ENCODE assay signal across 17 mouse cellular contexts in genomic region chr11:84368902-84369301, GRCm38 (mm10).
"Had no signal": no experiment of that assay in that cellular context is flagged by ENCODE, and none has a peak within 500 bp of the region (broad histone marks: within the 10 kb centered on the region; RNA-seq: fewer than 3 reads in every experiment).

No protein-coding gene starts in this region.

- H3K27me3 ChIP-seq: liver, embryonic 13.5 days; liver, embryonic 15.5 days; lung, embryonic 15.5 days; megakaryocyte, embryonic 14.5 days; midbrain, embryonic 12.5 days; neural tube, embryonic 12.5 days had no signal

- DNase-seq: liver, embryonic 13.5 days; liver, postnatal 0 days; lung, adult 2 months; lung, postnatal 14 days; lung, postnatal 36 days; right cerebral cortex, postnatal 14 days; spleen, adult 18-20 months; thymus, adult 18-20 months; thymus, postnatal 14 days; thymus, postnatal 36 days had no signal

- H3K4me1 ChIP-seq: liver, embryonic 13.5 days; liver, embryonic 15.5 days; lung, embryonic 15.5 days; megakaryocyte, embryonic 14.5 days; midbrain, embryonic 12.5 days; neural tube, embryonic 12.5 days had no signal

- ATAC-seq: liver, postnatal 0 days; lung, postnatal 0 days had no signal

- H3K9me3 ChIP-seq: liver, embryonic 13.5 days; liver, embryonic 15.5 days; lung, embryonic 15.5 days; megakaryocyte, embryonic 14.5 days; midbrain, embryonic 12.5 days; neural tube, embryonic 12.5 days had no signal

- H3K9ac ChIP-seq: liver, embryonic 13.5 days; liver, embryonic 15.5 days; liver, postnatal 0 days; lung, embryonic 15.5 days; midbrain, embryonic 12.5 days; neural tube, embryonic 12.5 days had no signal

- H3K4me3 ChIP-seq: liver, embryonic 13.5 days; liver, embryonic 15.5 days; lung, embryonic 15.5 days; megakaryocyte, embryonic 14.5 days; midbrain, embryonic 12.5 days; neural tube, embryonic 12.5 days had no signal

- H3K4me2 ChIP-seq: liver, embryonic 13.5 days; liver, embryonic 15.5 days; lung, embryonic 15.5 days; midbrain, embryonic 12.5 days; neural tube, embryonic 12.5 days had no signal

- H3K27ac ChIP-seq: liver, embryonic 13.5 days; liver, embryonic 15.5 days; lung, embryonic 15.5 days; macrophage; midbrain, embryonic 12.5 days; neural tube, embryonic 12.5 days had no signal
